Comparison of ENCODE assay signal across 8 mouse cellular contexts in genomic region chr10:118110006-118110920, GRCm38 (mm10). TPM values are rescaled to one million over a fixed set of nuclear protein-coding genes. Genes with fewer than 3 reads are reported as not detected.
DNase-seq lines count a peak whose midpoint lies in the region; ATAC-seq and TF ChIP-seq lines count a peak whose summit lies in the region.

No protein-coding gene starts in this region.

- peaks cover 7% of the 10 kb centered on the region for H3K27me3 ChIP-seq in limb, embryonic 13.5 days

- WGBS in limb, embryonic 13.5 days, result 16% methylated on average over 8 of the region's 8 CpGs

- H3K36me3 ChIP-seq in limb, embryonic 13.5 days, result no peaks in the 10 kb centered on the region

- peak overlapping the region; percentile 28; the same call in 1 of the 2 replicates for H3K4me3 ChIP-seq in gastrocnemius, adult 2 months
- no peak overlapping the region for H3K4me3 ChIP-seq in limb, embryonic 13.5 days

- peak overlapping the region; percentile 31; the same call in 1 of the 2 replicates for H3K4me2 ChIP-seq in limb, embryonic 13.5 days (replicated peaks)

- peak; percentile 23 for DNase-seq in gastrocnemius, adult 2 months
- DNase-seq in gastrocnemius, postnatal 25 days, result no peak
- peak; percentile 66 for DNase-seq in CD4-positive helper T cell, adult 2 months (ENCODE audit: low read depth, low spot score)
- peak; percentile 70 for DNase-seq in brain, embryonic 14.5 days (ENCODE audit: low read depth)
- DNase-seq in heart, postnatal 36 days, result peak; percentile 39 to 56
- peak; percentile 73 for DNase-seq in retina, embryonic 14.5 days (ENCODE audit: low spot score)
- DNase-seq in testis, postnatal 14 days (ENCODE audit: low spot score), result no peak

- peak; percentile 65 for TF ChIP-seq CTCF in gastrocnemius, adult 2 months (IDR thresholded peaks at IDR 0.05)
- peak; percentile 34; the same call in 1 of the 2 replicates for TF ChIP-seq CTCF in brain, embryonic 14.5 days (IDR thresholded peaks at IDR 0.05; ENCODE audit: borderline replicate concordance, extremely low read depth, insufficient read depth, insufficient read length)

- peak overlapping the region; percentile 48 for H3K27ac ChIP-seq in gastrocnemius, adult 2 months
- H3K27ac ChIP-seq in limb, embryonic 13.5 days, result 0 out of 2 replicates have a peak overlapping the region, but pooled peaks have one; percentile 7

- peak; percentile 68 for ATAC-seq in limb, embryonic 13.5 days (ENCODE audit: low FRiP score, low read depth)

- no peak overlapping the region for H3K9ac ChIP-seq in limb, embryonic 13.5 days

- no peaks in the 10 kb centered on the region for H3K9me3 ChIP-seq in limb, embryonic 13.5 days

- intact Hi-C loops in gastrocnemius, adult 2 months (cut with DNase I), result loop anchor here (10.0 kb wide), 1 partner anchor 315 kb away; the partner anchor contains the start of gene Nup107
- intact Hi-C loops in heart, postnatal 36 days (cut with DNase I), result loop anchor here (1.0 to 2.0 kb wide), 4 partner anchors 61 to 379 kb away; partner anchors contain the start of genes Nup107 and Rap1b

- no peak for TF ChIP-seq POLR2A in brain, embryonic 14.5 days (IDR thresholded peaks at IDR 0.05; ENCODE audit: borderline replicate concordance, extremely low read depth, insufficient read depth, insufficient read length, poor library complexity, severe bottlenecking)

- peaks cover 28% of the 10 kb centered on the region for H3K4me1 ChIP-seq in limb, embryonic 13.5 days

RNA-seq across cellular contexts. Expression of gene Mdm1, which starts 31.3 kb away (rescaled TPM):
- total RNA-seq in gastrocnemius, adult 2 months (2021), result 1 to 10 TPM; 1.7 to 2.6 TPM
- total RNA-seq in gastrocnemius, postnatal 25 days (2021), result 1 to 10 TPM; 1.5 to 2.5 TPM
- 50.1 and 53.2 TPM in 2 replicates for polyA plus RNA-seq in brain, embryonic 14.5 days (2012; rRNA removed)
- 1 to 10 TPM; 4.3 to 6.1 TPM for total RNA-seq in heart, postnatal 36 days (2021)
- 37.6 and 38.9 TPM in 2 replicates for polyA plus RNA-seq in limb, embryonic 13.5 days (2015; fragmentation: Nextera tagmentation; extraction: Ambion mirVana)

Comparison
In these comparisons a context has a peak if more than half of its experiments do, and no peak if none do; other contexts are left out.
1. DNase-seq: peak in gastrocnemius, adult 2 months (single experiment), CD4-positive helper T cell, adult 2 months (single experiment), brain, embryonic 14.5 days (single experiment), heart, postnatal 36 days (2 of 2) and retina, embryonic 14.5 days (single experiment); none in gastrocnemius, postnatal 25 days (single experiment) and testis, postnatal 14 days (single experiment).